Mouse (Mus musculus) bone marrow macrophage, adult 2 months (primary cell): ENCODE measurements around the gene Gm20388. TPM values are rescaled to one million over a fixed set of nuclear protein-coding genes. Genes with fewer than 3 reads are reported as not detected.

Experiments
- H3K27ac ChIP-seq: 2 replicates; pipeline ENCODE4 v1.5.1; 2012; ENCODE audit warnings: low read depth, low read length; ENCODE audit not compliant: insufficient read depth
- H3K4me1 ChIP-seq: 2 replicates; pipeline ENCODE4 v1.6.1; 2012; ENCODE audit warnings: low read length; ENCODE audit not compliant: control insufficient read depth, insufficient read depth
- H3K4me3 ChIP-seq: 2 replicates; pipeline ENCODE4 v1.5.1; 2012; ENCODE audit warnings: mild to moderate bottlenecking, low read length, moderate library complexity; ENCODE audit not compliant: insufficient read depth
- CTCF ChIP-seq: IDR thresholded peaks from 2 replicates; pipeline ENCODE4 v1.5.1; 2012; ENCODE audit warnings: low read depth, mild to moderate bottlenecking, low read length, moderate library complexity
- POLR2A ChIP-seq: IDR thresholded peaks from 2 replicates; pipeline ENCODE4 v1.6.1; 2012; ENCODE audit warnings: mild to moderate bottlenecking, low read depth, low read length, borderline replicate concordance
- polyA plus RNA-seq: library from polyadenylated mRNA; stranded (reverse); fragments of >200 nt; gene quantifications from 2 replicates; pipeline ENCODE4 v1.2.4, GENCODE M21; 2012; ENCODE audit not compliant: missing spikeins, insufficient read depth, insufficient read length

Gm20388 gene
- polyA plus RNA-seq, 1 experiment, result 32.7 TPM

GRCm38 (mm10) chr8:121062521-121062920 is 1151.9 kb downstream of the Gm20388 start:
- no peak overlapping the region for H3K4me3 ChIP-seq
- TF ChIP-seq POLR2A (no peak), CTCF (no peak)
- no peaks in the 10 kb centered on the region for H3K4me1 ChIP-seq
- no peak overlapping the region for H3K27ac ChIP-seq

- Histone ChIP-seq H3K4me3 (no peak overlapping the region), H3K27ac (no peak overlapping the region), H3K4me1 (no peaks in the 10 kb centered on the region)
- no peak for TF ChIP-seq POLR2A
- no peak for TF ChIP-seq CTCF
Observed at GRCm38 (mm10) chr8:121063649-121064048, 1153.0 kb downstream of the Gm20388 start.

GRCm38 (mm10) chr8:121071454-121071853 is 1160.8 kb downstream of the Gm20388 start:
- Histone ChIP-seq H3K4me3 (no peak overlapping the region), H3K4me1 (no peaks in the 10 kb centered on the region), H3K27ac (no peak overlapping the region)
- no peak for TF ChIP-seq POLR2A
- no peak for TF ChIP-seq CTCF

GRCm38 (mm10) chr8:121072406-121073130 is 1161.9 kb downstream of the Gm20388 start:
- Histone ChIP-seq H3K4me3 (no peak overlapping the region), H3K4me1 (no peaks in the 10 kb centered on the region), H3K27ac (no peak overlapping the region)
- TF ChIP-seq CTCF (no peak), POLR2A (no peak)

- Histone ChIP-seq H3K4me1 (no peaks in the 10 kb centered on the region), H3K27ac (no peak overlapping the region), H3K4me3 (no peak overlapping the region; the same call in 1 of the 2 replicates)
- TF ChIP-seq POLR2A (no peak), CTCF (no peak)
Observed at GRCm38 (mm10) chr8:121073174-121074107, 1162.8 kb downstream of the Gm20388 start.

- no peak for TF ChIP-seq POLR2A
- no peak overlapping the region for H3K27ac ChIP-seq
- no peaks in the 10 kb centered on the region for H3K4me1 ChIP-seq
- H3K4me3 ChIP-seq, result no peak overlapping the region
Observed at GRCm38 (mm10) chr8:121074108-121074847, 1163.6 kb downstream of the Gm20388 start.

- TF ChIP-seq CTCF, result no peak
- no peak for TF ChIP-seq POLR2A
- no peak overlapping the region for H3K27ac ChIP-seq
- no peak overlapping the region for H3K4me3 ChIP-seq
- no peaks in the 10 kb centered on the region for H3K4me1 ChIP-seq
Observed at GRCm38 (mm10) chr8:121074848-121075145, 1164.2 kb downstream of the Gm20388 start.

GRCm38 (mm10) chr8:121075936-121076335 is 1165.3 kb downstream of the Gm20388 start:
- no peak overlapping the region for H3K4me3 ChIP-seq
- H3K4me1 ChIP-seq, result no peaks in the 10 kb centered on the region
- TF ChIP-seq POLR2A, result no peak
- TF ChIP-seq CTCF, result no peak
- H3K27ac ChIP-seq, result no peak overlapping the region

- no peaks in the 10 kb centered on the region for H3K4me1 ChIP-seq
- H3K4me3 ChIP-seq, result no peak overlapping the region
- TF ChIP-seq POLR2A, result no peak
- no peak for TF ChIP-seq CTCF
- no peak overlapping the region for H3K27ac ChIP-seq
Observed at GRCm38 (mm10) chr8:121076555-121076954, 1165.9 kb downstream of the Gm20388 start.

GRCm38 (mm10) chr8:121078721-121079120 is 1168.1 kb downstream of the Gm20388 start:
- no peak overlapping the region for H3K27ac ChIP-seq
- no peak overlapping the region for H3K4me3 ChIP-seq
- TF ChIP-seq CTCF, result no peak
- no peak for TF ChIP-seq POLR2A

More at GRCm38 (mm10) chr8:121078721-121079120, 1168.1 kb downstream of the Gm20388 start:
- H3K4me1 ChIP-seq, result no peaks in the 10 kb centered on the region
